Mouse (Mus musculus) forelimb bud, embryonic 11.5 days (tissue): ENCODE results near the gene Cdc42se2.

Source experiments
- DNase-seq: peaks from one replicate; pipeline ENCODE4 v3.0.0-alpha.2; 2012; ENCODE audit warnings: low read depth, low spot score

Gene Cdc42se2

DNA sequence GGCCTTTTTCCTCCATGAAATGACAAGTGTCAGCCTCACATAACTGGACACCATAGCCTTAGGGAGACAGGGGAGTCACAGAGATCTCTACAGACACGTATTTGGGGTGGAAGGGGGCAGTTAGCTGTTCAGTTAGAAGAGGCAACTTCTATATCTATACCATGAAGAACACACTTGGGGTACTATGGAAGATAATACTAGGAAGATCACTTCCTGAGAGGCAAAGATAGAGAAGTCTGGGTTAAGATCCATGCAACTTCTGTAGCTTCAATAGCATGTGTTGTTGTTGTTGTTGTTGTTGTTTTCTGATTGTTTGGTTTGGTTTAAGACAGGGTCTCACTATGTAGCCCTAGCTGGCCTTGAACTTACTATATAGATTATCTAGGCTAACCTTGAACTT is 5.7 kb upstream of the Cdc42se2 start:
- DNase-seq, result no peak

DNA sequence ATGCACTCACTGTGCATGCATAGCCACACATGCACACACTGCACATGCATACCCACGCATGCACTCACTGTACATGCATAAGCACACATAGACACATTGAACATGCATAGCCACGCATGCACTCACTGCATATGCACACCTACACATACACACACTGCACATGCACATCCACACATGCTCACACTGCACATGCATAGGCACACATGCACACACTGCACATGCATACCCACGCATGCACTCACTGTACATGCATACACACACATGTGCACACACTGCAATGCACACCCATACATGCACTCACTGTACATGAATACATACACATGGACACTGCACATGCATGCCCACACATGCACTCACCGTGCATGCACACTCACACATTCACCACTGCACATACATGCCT is 4.0 kb upstream of the Cdc42se2 start:
- DNase-seq, result no peak

DNA sequence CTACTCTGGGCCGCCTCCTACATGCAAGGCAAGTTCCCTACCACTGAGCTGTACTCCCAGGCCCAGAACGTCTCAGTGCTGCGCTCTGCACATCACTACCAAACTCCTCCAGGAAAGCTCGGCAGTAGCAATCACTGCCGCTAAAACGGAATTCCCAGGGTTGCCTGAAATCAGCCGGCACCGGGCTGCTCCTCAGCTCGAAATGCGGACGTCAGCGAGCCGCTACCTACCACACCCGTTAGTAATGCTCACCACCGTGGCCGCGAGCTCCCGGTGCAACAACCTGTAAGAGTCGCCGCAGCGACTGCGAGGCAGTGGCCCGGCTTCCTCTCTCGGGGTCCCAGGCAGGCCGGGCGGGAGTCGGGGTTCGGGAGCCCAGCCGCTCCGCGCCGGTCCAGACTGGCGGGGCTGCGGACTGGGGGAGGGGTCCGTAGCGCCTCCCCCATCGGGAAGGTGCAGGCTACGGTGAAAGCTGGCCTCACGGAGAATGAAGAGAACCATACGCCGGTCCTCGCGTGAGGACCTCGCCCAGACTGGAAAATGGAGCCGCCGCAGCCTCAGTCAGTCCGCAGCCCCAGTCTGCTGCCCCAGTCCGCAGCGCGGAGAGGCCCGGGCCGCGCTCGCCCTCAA is 502 bp downstream of the Cdc42se2 start:
- DNase-seq, result peak; percentile 67

DNA sequence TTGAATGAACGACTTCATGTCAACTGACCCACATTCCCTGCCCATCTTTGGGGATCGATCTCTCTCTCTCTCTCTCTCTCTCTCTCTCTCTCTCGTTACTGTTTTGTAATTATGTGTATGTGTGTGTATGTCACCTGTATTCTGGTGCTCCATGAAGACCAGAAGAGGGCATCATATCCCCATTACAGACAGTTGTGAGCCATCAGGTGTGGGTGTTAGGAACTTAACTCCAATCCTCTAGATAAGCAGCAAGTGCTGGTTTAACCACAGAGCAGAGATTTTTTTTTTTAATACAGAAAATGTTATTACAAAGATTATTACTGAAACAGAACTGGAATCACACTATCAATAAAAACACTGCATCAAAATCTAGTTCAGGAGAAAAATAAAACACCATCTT is 1.9 kb downstream of the Cdc42se2 start:
- no peak for DNase-seq

DNA sequence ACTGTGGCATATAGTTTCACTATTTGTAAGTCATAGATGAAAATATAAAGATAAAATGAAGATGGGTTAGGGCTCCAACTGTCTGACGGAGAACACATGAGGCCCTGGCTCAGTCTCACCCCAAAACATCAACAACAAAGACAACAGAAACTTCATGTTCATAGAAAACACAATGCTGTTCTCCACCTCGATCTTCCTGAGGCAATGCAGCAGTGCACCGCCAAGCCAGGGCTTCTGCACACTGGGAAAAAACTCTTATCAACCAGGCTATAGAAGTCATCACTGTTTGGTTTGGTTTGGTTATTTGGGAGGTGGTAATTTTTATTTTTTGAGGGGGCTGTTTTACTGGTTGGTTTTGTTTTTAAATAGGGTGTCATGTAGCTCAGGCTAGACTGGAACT is 3.0 kb downstream of the Cdc42se2 start:
- no peak for DNase-seq

DNA sequence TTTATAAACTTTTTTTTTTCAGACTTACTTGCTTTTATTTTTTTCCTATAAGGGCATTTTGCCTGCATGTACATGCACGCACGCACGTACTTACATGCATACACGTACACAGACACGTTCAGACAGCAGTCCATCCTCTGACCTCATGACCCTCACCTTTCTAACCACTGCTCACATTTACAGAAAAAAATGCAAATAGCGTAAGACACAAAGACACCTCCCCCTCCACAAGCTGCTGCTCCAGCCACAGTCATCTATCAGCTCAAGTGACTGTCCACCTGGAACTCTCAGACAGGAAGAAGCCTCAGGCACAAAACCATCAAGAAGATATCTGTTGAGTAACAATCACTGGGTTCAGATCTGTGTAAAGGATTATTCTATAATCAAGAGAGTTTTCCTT is 5.2 kb downstream of the Cdc42se2 start:
- DNase-seq, result no peak

DNA sequence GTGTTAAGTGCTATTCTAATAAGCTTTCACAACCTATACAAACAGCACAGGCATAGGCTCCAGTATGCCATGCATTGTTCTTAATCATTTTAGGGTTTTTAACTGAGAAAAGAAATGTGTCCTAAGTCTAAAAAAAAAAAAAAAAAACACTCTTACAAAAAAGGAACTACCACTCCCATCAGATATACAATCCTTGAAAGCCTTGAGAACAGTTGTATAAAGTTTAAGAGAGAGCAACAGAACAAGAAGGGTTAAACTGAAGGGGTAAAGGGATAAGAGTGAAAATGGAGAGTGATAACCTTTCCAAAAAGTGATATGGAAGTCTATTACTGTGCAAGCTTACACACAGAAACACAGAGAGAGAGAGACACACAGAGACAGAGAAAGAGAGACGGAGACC is 7.5 kb downstream of the Cdc42se2 start:
- no peak for DNase-seq

DNA sequence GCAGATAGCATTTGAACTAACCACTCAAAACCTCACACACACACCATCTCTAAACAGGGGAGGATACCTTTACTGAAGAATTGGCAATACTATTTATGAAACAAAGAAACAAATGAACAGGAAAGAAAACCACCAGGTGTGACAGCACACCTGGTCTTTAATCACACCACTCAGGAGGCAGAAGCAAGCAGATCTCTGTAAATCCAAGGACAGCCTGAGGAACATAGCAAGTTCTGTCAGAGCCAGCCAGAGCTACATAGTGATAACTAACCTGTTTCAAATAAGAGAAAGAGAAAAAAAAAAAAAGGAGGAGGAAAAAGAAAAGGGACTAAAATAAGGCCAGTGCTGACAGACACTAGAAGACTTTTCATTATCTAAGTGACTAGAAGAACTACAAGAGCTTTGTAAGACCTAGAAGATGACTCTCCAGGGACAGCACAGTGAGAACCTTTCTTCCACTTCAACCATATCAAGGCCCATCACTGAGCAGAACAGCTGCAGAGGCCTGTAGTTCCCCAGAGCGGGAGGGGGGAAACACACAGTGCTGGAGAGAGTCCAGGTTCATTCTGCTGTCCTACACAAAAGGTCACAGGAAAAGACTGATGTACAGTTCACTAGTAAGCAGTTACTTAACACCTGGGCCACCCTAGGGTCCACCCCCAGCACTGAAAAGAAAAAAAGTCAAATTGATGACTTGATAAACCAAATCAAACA is 9.2 kb downstream of the Cdc42se2 start:
- DNase-seq, result no peak

DNA sequence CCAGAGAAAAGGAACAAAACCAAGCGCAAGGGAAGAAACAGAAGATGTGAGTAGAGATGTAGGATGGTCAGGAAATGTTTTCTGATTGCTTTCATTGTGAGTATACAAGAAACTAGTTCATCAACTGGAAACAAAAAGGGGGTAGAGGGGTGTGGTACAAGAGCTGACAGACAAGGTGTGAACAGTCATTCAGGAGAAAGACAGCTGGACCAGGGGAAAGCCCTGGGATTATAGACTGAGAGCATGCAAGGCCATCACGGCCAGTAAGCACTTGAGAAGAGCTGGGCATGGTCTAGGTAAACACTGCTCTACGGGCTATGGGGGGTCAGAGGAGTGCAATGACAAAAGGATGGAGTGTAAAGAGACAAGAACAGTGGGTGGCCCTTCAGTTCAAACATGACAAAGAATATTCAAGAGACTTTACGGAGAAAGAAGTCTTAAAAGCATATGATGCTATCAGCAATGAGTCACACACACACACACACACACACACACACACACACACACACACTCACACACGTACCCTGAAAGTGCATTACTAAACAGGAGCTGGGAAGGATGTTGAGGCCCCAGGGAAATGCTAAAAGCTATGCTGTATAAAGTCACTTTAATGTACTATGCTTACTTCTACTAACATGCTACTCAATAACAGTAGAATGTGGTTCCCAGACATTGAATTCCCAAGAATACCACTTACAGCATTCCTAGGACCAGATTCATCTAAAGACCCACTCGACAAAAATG is 9.9 kb downstream of the Cdc42se2 start:
- no peak for DNase-seq

DNA sequence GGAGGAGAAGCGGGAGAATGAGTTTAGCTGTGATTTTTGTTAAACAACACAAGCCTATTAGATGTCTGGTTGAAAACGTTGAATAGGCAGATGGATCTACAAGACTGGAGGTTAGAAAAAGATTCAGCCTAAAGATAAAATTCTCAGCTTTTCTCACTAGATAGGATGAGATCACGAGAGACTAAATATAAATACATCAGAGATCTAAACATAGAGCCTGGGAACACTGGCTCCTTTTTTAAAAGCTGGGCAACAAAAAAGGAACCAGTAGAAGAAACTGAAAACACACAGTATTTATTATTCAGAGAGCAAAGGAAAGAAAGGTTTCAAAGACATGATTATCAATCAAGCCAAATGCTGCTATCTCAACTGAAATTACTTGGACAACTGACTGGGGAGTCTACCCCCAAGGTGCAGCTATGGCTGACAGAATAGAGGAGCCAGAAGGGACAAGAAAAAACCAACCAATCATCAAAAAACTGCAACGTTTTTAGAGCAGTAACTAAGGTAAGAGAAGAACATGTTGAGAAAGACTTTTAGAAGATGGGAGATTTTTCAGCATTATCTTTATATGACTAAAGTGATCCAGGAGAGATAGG is 10.6 kb downstream of the Cdc42se2 start:
- no peak for DNase-seq

DNA sequence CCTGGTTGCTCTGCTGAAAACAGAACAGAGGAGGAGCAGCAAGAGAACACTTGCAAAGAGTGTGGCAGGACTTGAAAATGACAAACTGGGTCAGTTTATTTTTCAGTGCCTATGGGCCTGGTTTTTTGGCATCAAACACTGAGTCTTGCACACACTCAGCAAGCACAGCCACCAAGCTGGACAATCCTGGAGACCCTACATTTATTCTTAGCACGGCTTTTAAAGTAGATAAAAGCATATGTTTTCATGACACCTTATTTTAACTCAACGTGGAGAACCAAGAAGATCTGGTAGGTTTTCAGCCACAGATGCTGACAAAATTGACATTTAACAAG is 11.1 kb downstream of the Cdc42se2 start:
- DNase-seq, result no peak

DNA sequence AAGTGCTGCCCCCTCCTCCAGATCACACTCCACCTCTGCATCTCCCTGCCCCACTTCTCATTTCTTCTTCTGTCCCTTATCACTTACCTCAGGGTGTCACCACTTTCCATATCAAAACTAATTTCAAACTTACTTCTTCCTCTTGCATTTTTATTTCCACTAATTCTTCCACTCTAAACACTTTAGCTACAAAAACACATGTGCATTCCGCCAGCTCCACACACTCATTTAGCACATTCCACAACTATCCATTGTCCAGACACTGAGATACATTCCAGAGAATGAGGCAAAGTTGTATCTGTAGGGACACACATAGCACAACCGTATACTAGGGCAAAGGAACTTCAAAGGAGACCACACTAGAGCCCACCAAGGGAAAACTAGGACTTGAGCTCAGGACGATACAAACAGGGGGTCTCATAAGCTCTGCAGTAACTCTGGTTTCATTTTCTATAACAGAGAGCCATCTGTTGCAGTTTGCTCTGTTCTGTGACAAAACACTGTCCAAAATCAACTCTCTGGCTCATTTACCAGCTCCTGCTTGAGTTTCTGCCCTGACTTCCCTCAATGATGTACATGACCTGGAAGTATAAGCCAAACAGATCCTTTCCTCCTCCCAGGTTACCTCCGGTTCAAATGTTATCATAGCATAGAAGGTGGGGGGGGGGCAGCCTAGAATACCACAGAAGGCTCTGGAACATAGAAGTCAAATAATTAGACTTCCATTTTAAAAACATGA is 11.7 kb downstream of the Cdc42se2 start:
- DNase-seq, result no peak

DNA sequence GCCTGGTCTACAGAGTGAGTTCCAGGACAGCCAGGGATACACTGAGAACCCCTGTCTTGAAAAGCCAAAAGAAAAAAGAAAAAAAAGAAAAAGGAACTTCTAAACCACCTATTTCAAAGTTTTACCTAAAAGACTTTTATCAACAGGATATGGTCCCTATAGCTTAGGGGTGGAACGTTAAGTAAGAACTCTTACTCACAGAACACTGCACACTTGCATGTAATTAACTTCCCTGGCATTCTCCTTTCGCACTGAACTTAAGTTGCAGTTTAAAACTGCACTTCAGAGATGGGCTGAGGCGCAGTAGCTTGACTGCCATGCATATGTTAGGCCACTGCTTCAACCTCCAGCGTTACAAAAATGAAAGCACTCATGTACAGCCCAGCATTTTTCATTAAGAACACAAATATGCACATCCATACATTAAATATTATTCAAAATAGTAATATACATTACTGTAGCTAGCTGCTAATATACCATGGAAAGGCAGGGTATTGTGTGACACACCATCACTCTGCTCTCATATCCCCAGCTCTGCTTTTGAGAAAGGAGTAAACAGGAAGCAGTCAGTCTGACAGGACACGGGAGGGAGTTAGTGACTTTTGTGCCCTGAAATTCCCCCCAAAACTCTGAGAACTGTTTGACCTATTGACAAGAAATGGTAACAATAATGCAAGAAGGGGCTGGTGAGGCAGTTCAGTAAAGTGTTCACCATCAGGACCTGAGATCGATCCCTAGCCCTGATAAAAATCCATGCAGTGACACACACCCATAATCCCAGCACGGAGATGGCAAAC is 13.0 kb downstream of the Cdc42se2 start:
- no peak for DNase-seq

DNA sequence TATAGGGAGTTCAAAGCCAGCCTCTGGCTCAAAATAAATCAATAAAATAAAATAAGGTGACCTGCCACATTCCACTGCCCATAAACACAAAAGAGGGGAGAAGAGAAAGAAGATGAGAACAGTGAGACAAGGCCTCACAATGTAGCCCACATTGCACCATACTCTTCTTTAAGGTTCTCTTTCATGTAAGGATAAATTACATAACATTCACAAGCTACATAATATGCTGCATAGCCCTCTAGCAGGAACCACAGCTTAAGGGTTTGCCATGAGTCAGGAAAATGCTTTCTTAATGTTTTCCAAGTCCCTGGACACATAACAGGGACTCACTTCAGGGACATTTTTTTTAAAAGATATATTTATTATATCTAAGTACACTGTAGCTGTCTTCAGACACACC is 15.9 kb downstream of the Cdc42se2 start:
- no peak for DNase-seq

DNA sequence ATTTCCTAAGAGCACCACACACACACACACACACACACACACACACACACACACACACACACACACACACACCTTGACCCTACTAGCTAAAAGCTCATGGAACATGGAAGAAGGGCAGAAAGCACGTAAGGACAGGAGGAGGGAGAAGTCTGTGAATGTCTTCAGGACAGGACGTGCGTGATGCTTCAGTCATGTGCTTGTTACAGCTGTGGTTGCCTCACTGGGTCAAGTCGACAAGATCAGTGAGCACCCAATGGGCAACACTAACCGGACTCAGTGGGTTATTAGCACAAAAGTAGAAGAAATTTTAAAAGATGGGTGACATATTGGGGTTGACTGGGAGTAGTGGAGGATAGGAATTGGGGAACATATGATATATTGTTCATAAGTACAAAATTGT is 17.6 kb downstream of the Cdc42se2 start:
- no peak for DNase-seq

DNA sequence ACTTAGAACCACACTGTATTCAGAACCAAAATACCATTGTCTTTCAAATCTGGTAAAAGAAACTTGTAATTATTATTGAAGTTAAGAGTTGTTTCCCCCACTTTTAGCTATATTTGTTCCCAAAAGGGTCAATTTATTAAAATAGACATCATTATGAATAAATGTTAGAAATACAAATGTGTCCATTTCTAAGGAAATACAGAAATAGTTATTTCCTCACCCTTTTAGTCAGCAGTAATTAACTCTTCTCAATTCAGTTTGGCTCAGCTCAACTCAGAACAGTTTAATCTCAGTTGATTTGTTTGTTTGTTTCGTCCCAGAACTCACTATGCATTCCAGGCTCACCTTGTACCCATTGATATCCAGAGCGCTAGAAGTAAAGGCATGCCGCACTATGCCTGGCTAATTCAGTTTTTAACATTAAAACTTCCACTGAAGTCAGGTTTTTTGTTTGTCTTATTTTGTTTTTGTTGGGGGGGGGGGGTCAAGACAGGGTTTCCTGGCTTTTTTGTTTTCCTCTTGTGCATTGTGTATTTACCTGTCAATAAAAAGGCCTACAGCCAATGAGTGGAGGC is 19.3 kb downstream of the Cdc42se2 start:
- DNase-seq, result no peak

DNA sequence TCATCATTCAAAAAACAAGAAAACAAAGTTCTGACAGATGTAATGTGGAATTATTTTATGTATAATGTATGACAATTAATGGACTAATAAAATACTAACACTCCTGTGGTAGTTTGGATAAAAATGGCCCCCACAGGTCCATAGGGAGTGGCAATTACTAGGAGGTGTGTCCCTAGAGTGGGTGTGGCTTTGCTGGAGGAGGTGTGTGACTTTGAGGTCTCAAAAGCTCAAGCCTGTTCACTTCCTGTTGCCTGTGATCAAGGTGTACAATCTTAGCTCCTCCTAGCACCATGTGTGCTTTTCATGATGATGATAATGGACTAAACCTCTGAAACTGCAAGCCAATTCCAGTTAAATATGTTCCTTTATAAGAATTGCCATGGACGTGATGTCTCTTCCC is 22.7 kb downstream of the Cdc42se2 start:
- no peak for DNase-seq

DNA sequence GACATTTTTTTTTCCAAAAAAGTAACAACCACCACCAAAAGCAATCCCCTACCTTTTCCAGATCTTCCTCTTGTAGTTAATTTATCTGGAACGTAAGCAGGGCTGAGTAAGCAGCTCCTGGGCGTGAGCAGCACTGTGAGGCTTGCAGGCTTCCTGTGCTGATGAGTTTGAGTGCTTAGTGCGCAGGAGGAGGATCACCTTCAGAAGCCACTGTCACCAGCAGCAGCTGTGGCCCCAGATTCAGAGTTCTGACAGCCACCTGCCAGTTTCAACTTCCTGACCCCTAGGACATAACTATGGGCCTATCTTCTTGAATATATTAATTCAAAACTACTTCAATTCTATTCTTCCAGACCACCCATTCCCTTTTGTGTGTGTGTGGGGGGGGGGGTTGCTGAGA is 23.4 kb downstream of the Cdc42se2 start:
- no peak for DNase-seq

DNA sequence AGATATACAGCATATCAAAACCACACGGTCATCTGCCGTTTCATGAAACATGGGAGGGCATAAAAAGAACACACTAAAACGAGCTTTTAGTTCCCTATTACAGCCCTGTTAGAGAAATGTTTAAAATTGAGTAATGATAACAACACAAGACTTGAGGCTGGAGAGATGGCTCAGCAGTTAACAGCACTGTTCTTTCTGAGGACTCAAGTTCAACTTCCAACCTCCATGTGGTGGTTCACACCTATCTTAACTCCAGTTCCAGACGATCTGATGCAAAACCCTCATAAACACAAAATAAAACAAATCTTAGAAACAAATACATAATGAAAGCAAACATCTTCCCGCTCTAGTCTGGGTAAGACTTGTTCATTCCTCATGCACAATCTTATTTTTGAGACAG is 24.7 kb downstream of the Cdc42se2 start:
- no peak for DNase-seq

DNA sequence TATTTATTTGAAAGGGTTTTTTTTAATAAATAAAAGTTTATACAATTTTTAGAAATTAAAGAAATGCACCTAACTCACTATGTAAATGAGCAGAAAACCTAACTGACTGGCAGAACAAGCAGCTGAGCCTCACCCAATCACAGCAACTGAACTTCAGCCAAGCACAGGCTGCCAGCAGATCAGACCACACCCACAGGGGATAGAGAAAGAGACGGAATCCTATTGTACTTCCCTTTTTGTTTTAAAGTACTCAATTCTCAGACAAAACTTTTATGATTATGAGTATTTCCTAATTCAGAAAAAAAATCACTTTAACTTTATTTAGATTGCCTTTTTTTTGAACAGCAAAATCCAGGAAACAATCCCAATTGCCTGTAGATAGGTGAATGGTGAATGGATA is 29.5 kb downstream of the Cdc42se2 start:
- DNase-seq, result no peak

DNA sequence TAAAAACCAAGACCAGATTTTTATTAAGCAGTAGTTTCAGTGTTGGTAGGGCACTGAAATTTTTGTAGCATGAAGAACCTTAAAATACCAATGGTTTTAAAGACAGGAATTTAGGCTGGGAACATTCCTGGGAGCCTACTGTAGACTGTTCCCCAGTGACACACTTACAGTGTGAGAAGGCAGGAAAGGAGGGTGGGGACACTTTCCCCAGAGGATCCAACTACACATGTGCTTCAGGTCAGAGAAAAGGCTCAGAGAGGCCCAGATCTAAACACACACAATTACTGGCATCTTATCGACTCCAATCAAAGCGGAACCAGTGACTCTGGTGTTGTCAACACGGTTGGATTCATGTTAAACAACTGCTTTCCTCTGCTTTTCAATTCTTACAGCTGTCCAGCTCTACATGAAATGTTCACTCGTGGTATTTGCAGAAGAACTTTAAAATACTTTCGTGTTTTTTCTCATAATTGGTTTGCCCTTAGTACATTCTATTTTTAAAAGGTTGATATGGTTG is 32.3 kb downstream of the Cdc42se2 start:
- no peak for DNase-seq
